Mouse (Mus musculus) MEL (cell line): ENCODE measurements around the gene Pipox. TPM values are rescaled to one million over a fixed set of nuclear protein-coding genes. Genes with fewer than 3 reads are reported as not detected.

ENCODE experiments used
- DNase-seq: peaks from one replicate; pipeline ENCODE4 v3.0.0; 2011; ENCODE audit warnings: low read depth, low spot score
- H3K27ac ChIP-seq: 2 replicates; pipeline ENCODE4 v1.5.1; 2012; ENCODE audit warnings: low read depth, mild to moderate bottlenecking, control low read depth, low read length, moderate library complexity; ENCODE audit not compliant: control insufficient read depth
- H3K27me3 ChIP-seq, 2 experiments: fragments of 150-350 bp in 1 of 2; sonication (generic) in 1 of 2; 2 replicates each; pipeline ENCODE4 v1.6.1; 2012; ENCODE audit warnings: low read length in 2 of 2, mild to moderate bottlenecking in 2 of 2, improper control_type of control experiment in 1 of 2, moderate library complexity in 1 of 2; ENCODE audit not compliant: insufficient read depth in 2 of 2, control insufficient read depth in 1 of 2
- H3K36me3 ChIP-seq, 2 experiments: 2 replicates each; pipeline ENCODE4 v1.6.1; 2012 to 2014; ENCODE audit warnings: low read length in 2 of 2, improper control_type of control experiment in 1 of 2, inconsistent platforms in 1 of 2, mild to moderate bottlenecking in 1 of 2; ENCODE audit not compliant: insufficient read depth in 2 of 2, control insufficient read depth in 1 of 2
- H3K4me1 ChIP-seq, 2 experiments: fragments of 150-350 bp in 1 of 2; sonication (generic) in 1 of 2; 2 replicates each; pipeline ENCODE4 v1.6.1; 2012; ENCODE audit warnings: low read length in 2 of 2, improper control_type of control experiment in 1 of 2, mild to moderate bottlenecking in 1 of 2; ENCODE audit not compliant: insufficient read depth in 2 of 2, control insufficient read depth in 1 of 2
- H3K4me3 ChIP-seq, 2 experiments: fragments of 150-350 bp in 1 of 2; sonication (generic) in 1 of 2; 2 replicates each; pipeline ENCODE4 v1.5.1; 2012; ENCODE audit warnings: low read depth in 2 of 2, low read length in 2 of 2, mild to moderate bottlenecking in 2 of 2, moderate library complexity in 2 of 2, control low read depth in 1 of 2, improper control_type of control experiment in 1 of 2; ENCODE audit not compliant: control insufficient read depth in 1 of 2, insufficient read depth in 1 of 2
- H3K79me2 ChIP-seq: 2 replicates; pipeline ENCODE4 v1.6.1; 2012; ENCODE audit warnings: mild to moderate bottlenecking, low read length, moderate library complexity; ENCODE audit not compliant: control insufficient read depth, poor library complexity, insufficient read depth
- H3K9ac ChIP-seq: 2 replicates; pipeline ENCODE4 v1.6.1; 2012; ENCODE audit warnings: low read depth, mild to moderate bottlenecking, control low read depth, low read length, moderate library complexity; ENCODE audit not compliant: control insufficient read depth, poor library complexity, severe bottlenecking
- H3K9me3 ChIP-seq: fragments of 150-350 bp; sonication (generic); replicated peaks from 2 replicates; pipeline ENCODE4 v1.6.1; 2012; ENCODE audit warnings: mild to moderate bottlenecking, low read length, improper control_type of control experiment, moderate library complexity; ENCODE audit not compliant: insufficient read depth
- CHD1 ChIP-seq: IDR thresholded peaks from 2 replicates; pipeline ENCODE4 v1.6.1; 2012; ENCODE audit warnings: low read depth, mild to moderate bottlenecking, inconsistent platforms, low read length, improper control_type of control experiment
- E2F4 ChIP-seq: IDR thresholded peaks from 2 replicates; pipeline ENCODE4 v1.6.1; 2011; ENCODE audit warnings: low read depth, low read length, improper control_type of control experiment, borderline replicate concordance
- ELF1 ChIP-seq: IDR thresholded peaks from 2 replicates; pipeline ENCODE4 v1.6.1; 2014; ENCODE audit warnings: low read depth, mild to moderate bottlenecking, inconsistent platforms, low read length, improper control_type of control experiment, moderate library complexity
- EP300 ChIP-seq, 2 experiments: IDR thresholded peaks; 2 replicates each; pipeline ENCODE4 v1.6.1; 2011; ENCODE audit warnings: improper control_type of control experiment in 2 of 2, low read length in 2 of 2, low read depth in 1 of 2, mild to moderate bottlenecking in 1 of 2
- GABPA ChIP-seq: IDR thresholded peaks from 2 replicates; pipeline ENCODE4 v1.6.1; 2012; ENCODE audit warnings: low read depth, mild to moderate bottlenecking, inconsistent platforms, low read length, improper control_type of control experiment, moderate library complexity
- KAT2A ChIP-seq: conservative IDR thresholded peaks from 2 replicates; pipeline ENCODE4 v1.6.1; 2012; ENCODE audit warnings: low read depth, low read length, improper control_type of control experiment, inconsistent platforms
- MAFK ChIP-seq: IDR thresholded peaks from 2 replicates; pipeline ENCODE4 v1.6.1; 2011; ENCODE audit warnings: low read depth, mild to moderate bottlenecking, low read length, improper control_type of control experiment, borderline replicate concordance
- MAX ChIP-seq: IDR thresholded peaks from 2 replicates; pipeline ENCODE4 v1.6.1; 2011; ENCODE audit warnings: low read length, improper control_type of control experiment
- MEF2A ChIP-seq: IDR thresholded peaks from 2 replicates; pipeline ENCODE4 v1.6.1; 2014; ENCODE audit warnings: low read depth, mild to moderate bottlenecking, inconsistent platforms, low read length, improper control_type of control experiment; ENCODE audit not compliant: poor library complexity, insufficient replicate concordance, severe bottlenecking; ENCODE audit errors: extremely low read depth
- MXI1 ChIP-seq: IDR thresholded peaks from 2 replicates; pipeline ENCODE4 v1.6.1; 2011; ENCODE audit warnings: mild to moderate bottlenecking, low read depth, low read length, improper control_type of control experiment
- MYB ChIP-seq: IDR thresholded peaks from 2 replicates; pipeline ENCODE4 v1.6.1; 2011; ENCODE audit warnings: mild to moderate bottlenecking, low read depth, low read length, improper control_type of control experiment
- NRF1 ChIP-seq: IDR thresholded peaks from 2 replicates; pipeline ENCODE4 v1.6.1; 2014; ENCODE audit warnings: low read depth, mild to moderate bottlenecking, inconsistent platforms, low read length, improper control_type of control experiment, moderate library complexity; ENCODE audit not compliant: poor library complexity, insufficient read depth, severe bottlenecking
- POLR2A ChIP-seq, 2 experiments: IDR thresholded peaks; 2 replicates each; pipeline ENCODE4 v1.6.1; 2011 to 2012; ENCODE audit warnings: low read length in 2 of 2, mild to moderate bottlenecking in 2 of 2, control low read depth in 1 of 2, improper control_type of control experiment in 1 of 2, low read depth in 1 of 2, moderate library complexity in 1 of 2; ENCODE audit not compliant: control insufficient read depth in 1 of 2, insufficient read depth in 1 of 2, poor library complexity in 1 of 2
- POLR2AphosphoS2 ChIP-seq: IDR thresholded peaks from 2 replicates; pipeline ENCODE4 v1.6.1; 2011; ENCODE audit warnings: low read length, improper control_type of control experiment
- RCOR1 ChIP-seq: IDR thresholded peaks from 2 replicates; pipeline ENCODE4 v1.6.1; 2012; ENCODE audit warnings: low read depth, mild to moderate bottlenecking, inconsistent platforms, low read length, improper control_type of control experiment
- SMC3 ChIP-seq: IDR thresholded peaks from 2 replicates; pipeline ENCODE4 v1.6.1; 2011; ENCODE audit warnings: low read depth, low read length, improper control_type of control experiment
- TCF12 ChIP-seq: IDR thresholded peaks from 2 replicates; pipeline ENCODE4 v1.6.1; 2014; ENCODE audit warnings: low read depth, mild to moderate bottlenecking, inconsistent platforms, low read length, improper control_type of control experiment, moderate library complexity
- USF2 ChIP-seq, 2 experiments: IDR thresholded peaks; 2 replicates each; pipeline ENCODE4 v1.6.1; 2011 to 2012; ENCODE audit warnings: improper control_type of control experiment in 2 of 2, low read length in 2 of 2, borderline replicate concordance in 1 of 2, inconsistent platforms in 1 of 2, low read depth in 1 of 2, mild to moderate bottlenecking in 1 of 2; ENCODE audit not compliant: insufficient read depth in 1 of 2
- ZC3H11A ChIP-seq: IDR thresholded peaks from 2 replicates; pipeline ENCODE4 v1.6.1; 2012; ENCODE audit warnings: low read depth, mild to moderate bottlenecking, inconsistent platforms, low read length, improper control_type of control experiment
- ZMIZ1 ChIP-seq: IDR thresholded peaks from 2 replicates; pipeline ENCODE4 v1.6.1; 2012; ENCODE audit warnings: low read depth, mild to moderate bottlenecking, inconsistent platforms, low read length, improper control_type of control experiment, moderate library complexity
- polyA plus RNA-seq, 2 experiments: library from polyadenylated mRNA; stranded (reverse) in 1 of 2; unstranded in 1 of 2; fragments of >175 nt in 1 of 2; fragments of >200 nt in 1 of 2; gene quantifications; 2 replicates each; pipeline versions ENCODE4 v1.2.1 to v1.2.4; 2012; ENCODE audit warnings: low replicate concordance in 2 of 2, low read depth in 1 of 2; ENCODE audit not compliant: insufficient read length in 2 of 2, insufficient read depth in 1 of 2, missing spikeins in 1 of 2
- total RNA-seq: library from RNA; depleted of rRNA; stranded (reverse); fragments of 300-350 nt; gene quantifications from 2 replicates; pipeline ENCODE4 v1.2.3, GENCODE M21; 2012

The Pipox gene
- total and polyA plus RNA-seq, 3 experiments: not detected

DNA sequence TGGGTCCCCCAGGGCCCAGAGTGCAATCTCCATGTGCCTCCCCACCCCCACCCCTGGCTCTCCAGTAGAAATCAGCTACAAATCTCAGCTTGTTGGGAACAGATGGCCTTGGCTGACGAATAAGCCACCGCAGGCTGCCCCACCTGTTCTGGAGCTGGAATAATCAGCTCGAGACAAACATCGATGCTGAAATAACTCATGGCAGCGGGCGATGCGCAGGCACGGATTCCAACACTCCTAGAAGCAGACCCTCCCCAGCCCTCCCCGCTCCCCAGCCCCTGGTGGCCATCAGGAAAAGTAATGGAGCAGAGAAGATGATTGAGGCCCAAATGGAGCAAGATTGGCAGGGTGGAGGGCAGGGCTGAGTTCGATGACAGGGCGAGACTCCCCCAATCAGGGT lies 21.7 kb downstream of the Pipox start:
- Histone ChIP-seq H3K4me3 (no peak overlapping the region), H3K9ac (no peak overlapping the region), H3K9me3 (no peaks in the 10 kb centered on the region), H3K79me2 (no peaks in the 10 kb centered on the region), H3K36me3 (no peaks in the 10 kb centered on the region), H3K4me1 (peaks cover 0 to 3% of the 10 kb centered on the region in 2 experiments; a peak in 1 of 4 replicates), H3K27me3 (peaks cover 0 to 1% of the 10 kb centered on the region in 2 experiments; a peak in 2 of 4 replicates), H3K27ac (no peak overlapping the region)
- TF ChIP-seq TCF12 (no peak), KAT2A (no peak), MAFK (no peak), ZMIZ1 (no peak), MXI1 (no peak), RCOR1 (no peak), ELF1 (no peak), CHD1 (no peak), EP300 (IDR thresholded peaks at IDR 0.05; ENCODE audit: low read depth in 1 of 2, low read length in 2 of 2) (no peak), SMC3 (no peak), MEF2A (no peak), POLR2AphosphoS2 (no peak)
- no peak for DNase-seq

GRCm38 (mm10) chr11:77871436-77871835 lies 22.5 kb downstream of the Pipox start:
- Histone ChIP-seq H3K79me2 (no peaks in the 10 kb centered on the region), H3K9ac (no peak overlapping the region), H3K4me3 (no peak overlapping the region), H3K27me3 (peaks cover 0 to 1% of the 10 kb centered on the region in 2 experiments; a peak in 1 of 4 replicates), H3K27ac (no peak overlapping the region), H3K4me1 (peaks cover 0 to 3% of the 10 kb centered on the region in 2 experiments; a peak in 1 of 4 replicates), H3K36me3 (no peaks in the 10 kb centered on the region), H3K9me3 (no peaks in the 10 kb centered on the region)
- DNase-seq: no peak
- no peak for TF ChIP-seq RCOR1
- TF ChIP-seq TCF12: no peak
- TF ChIP-seq KAT2A: no peak
- TF ChIP-seq MAX: no peak
- TF ChIP-seq CHD1: no peak
- TF ChIP-seq GABPA: no peak
- no peak for TF ChIP-seq POLR2AphosphoS2
- TF ChIP-seq ZMIZ1: no peak
- TF ChIP-seq POLR2A (IDR thresholded peaks at IDR 0.05; ENCODE audit: control insufficient read depth in 1 of 2, insufficient read depth in 1 of 2, low read depth in 1 of 2, low read length in 2 of 2, poor library complexity in 1 of 2): no peak
- TF ChIP-seq MYB: no peak
- no peak for TF ChIP-seq ZC3H11A
- TF ChIP-seq E2F4: no peak
- TF ChIP-seq USF2 (IDR thresholded peaks at IDR 0.05; ENCODE audit: borderline replicate concordance in 1 of 2, insufficient read depth in 1 of 2, low read depth in 1 of 2, low read length in 2 of 2): no peak
- TF ChIP-seq NRF1: no peak
